Mouse (Mus musculus) forebrain, embryonic 14.5 days (tissue): ENCODE data around the gene Fam133b. TPM values are rescaled to one million over a fixed set of nuclear protein-coding genes. Genes with fewer than 3 reads are reported as not detected.

Source experiments
- ATAC-seq: fragments of 200-750 bp; cut with Nextera tagmentation; 2 replicates; pipeline ENCODE4 v1.8.0; 2017; ENCODE audit warnings: mild to moderate bottlenecking, moderate library complexity
- DNase-seq: peaks from one replicate; pipeline ENCODE4 v3.0.0-alpha.2; 2015; ENCODE audit warnings: low spot score
- H3K27ac ChIP-seq: fragments of 300-500 bp; sonication (generic); 2 replicates; pipeline ENCODE4 v1.5.1; 2014; ENCODE audit warnings: low read depth, mild to moderate bottlenecking, control low read depth, low read length, moderate library complexity
- H3K27me3 ChIP-seq: fragments of 300-500 bp; sonication (generic); replicated peaks from 2 replicates; pipeline ENCODE4 v1.6.1; 2014; ENCODE audit warnings: low read length, control low read depth, mixed read lengths; ENCODE audit not compliant: control insufficient read depth, insufficient read depth
- H3K36me3 ChIP-seq: fragments of 300-500 bp; sonication (generic); 2 replicates; pipeline ENCODE4 v1.6.1; 2014; ENCODE audit warnings: low read length, control low read depth; ENCODE audit not compliant: control insufficient read depth, insufficient read depth
- H3K4me1 ChIP-seq: fragments of 300-500 bp; sonication (generic); 2 replicates; pipeline ENCODE4 v1.6.1; 2014; ENCODE audit warnings: antibody characterized with exemption, low read length, control low read depth; ENCODE audit not compliant: control insufficient read depth, insufficient read depth
- H3K4me2 ChIP-seq: fragments of 300-500 bp; sonication (generic); 2 replicates; pipeline ENCODE4 v1.6.1; 2014; ENCODE audit warnings: mild to moderate bottlenecking, control low read depth, low read length
- H3K4me3 ChIP-seq: fragments of 300-500 bp; sonication (generic); 2 replicates; pipeline ENCODE4 v1.5.1; 2014; ENCODE audit warnings: low read depth, low read length, control low read depth
- H3K9ac ChIP-seq: fragments of 300-500 bp; sonication (generic); 2 replicates; pipeline ENCODE4 v1.6.1; 2014; ENCODE audit warnings: mild to moderate bottlenecking, low read length, control low read depth, moderate library complexity
- H3K9me3 ChIP-seq: fragments of 300-500 bp; sonication (generic); replicated peaks from 2 replicates; pipeline ENCODE4 v1.6.1; 2016; ENCODE audit warnings: low read length, control low read depth, mixed read lengths; ENCODE audit not compliant: control insufficient read depth
- WGBS: fragments of 180-500 bp; shearing (Covaris S2); extraction: QIAGEN DNeasy Blood & Tissue Kit; methylation state at CpG from one replicate; pipeline ENCODE4 v1.1.7; 2014; 5-methylcytosine and 5-hydroxymethylcytosine counted together
- polyA plus RNA-seq: library from polyadenylated mRNA; unstranded; fragments of >200 nt; fragmentation: Nextera tagmentation; extraction: Ambion mirVana; gene quantifications from 2 replicates; pipeline ENCODE4 v1.2.1, GENCODE M21; 2014

Fam133b gene
- polyA plus RNA-seq, 1 experiment from 2014 or later, result 26.9 TPM

- ATAC-seq (no peak), DNase-seq (no peak)
- no peaks in the 10 kb centered on the region; the same call in 1 of the 2 replicates for H3K4me1 ChIP-seq
- H3K27ac ChIP-seq, result no peak overlapping the region
- no peaks in the 10 kb centered on the region for H3K36me3 ChIP-seq
- no peak overlapping the region for H3K4me3 ChIP-seq
- H3K9ac ChIP-seq, result no peak overlapping the region
- 82% methylated on average over 8 of the region's 8 CpGs for WGBS
- no peaks in the 10 kb centered on the region for H3K27me3 ChIP-seq
- no peak overlapping the region for H3K4me2 ChIP-seq
- H3K9me3 ChIP-seq, result no peaks in the 10 kb centered on the region
Observed at GRCm38 (mm10) chr5:3514901-3515311, 28.7 kb upstream of the Fam133b start.

DNA sequence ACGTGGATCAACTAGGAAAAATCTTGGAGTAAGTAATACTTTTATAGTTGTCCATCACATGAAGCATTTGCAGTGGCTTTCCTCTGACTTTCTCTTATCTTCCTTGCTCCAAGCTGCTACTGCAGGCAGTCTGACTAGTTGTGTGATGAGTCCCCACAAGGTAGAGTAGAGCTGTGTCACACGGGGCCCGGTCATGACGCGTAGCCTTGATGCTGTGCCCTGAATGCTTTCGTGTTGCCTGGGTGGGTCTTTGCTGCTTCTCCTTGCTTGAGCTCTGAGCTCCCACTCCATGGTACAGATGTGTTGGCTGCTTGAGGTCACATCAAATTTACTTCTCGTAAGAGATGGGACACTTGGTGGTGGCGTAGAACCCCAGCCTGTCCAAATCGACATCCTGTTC, 28.2 kb upstream of the Fam133b start:
- Histone ChIP-seq H3K4me1 (no peaks in the 10 kb centered on the region; the same call in 1 of the 2 replicates), H3K4me3 (no peak overlapping the region), H3K9me3 (no peaks in the 10 kb centered on the region), H3K9ac (no peak overlapping the region), H3K27ac (no peak overlapping the region), H3K36me3 (0 out of 2 replicates have a peak, but pooled peaks cover under 1% of the 10 kb centered on the region), H3K4me2 (no peak overlapping the region), H3K27me3 (no peaks in the 10 kb centered on the region)
- 95% methylated on average over 9 of the region's 9 CpGs for WGBS
- ATAC-seq (no peak), DNase-seq (no peak)

GRCm38 (mm10) chr5:3516481-3517075, 27.1 kb upstream of the Fam133b start:
- no peaks in the 10 kb centered on the region for H3K4me1 ChIP-seq
- peaks cover 7% of the 10 kb centered on the region; the same call in 1 of the 2 replicates for H3K36me3 ChIP-seq
- no peak overlapping the region for H3K4me2 ChIP-seq
- H3K27ac ChIP-seq, result no peak overlapping the region
- 59% methylated on average over 9 of the region's 9 CpGs for WGBS
- DNase-seq (peak; percentile 77), ATAC-seq (peak; percentile 77)
- H3K27me3 ChIP-seq, result no peaks in the 10 kb centered on the region
- no peak overlapping the region for H3K4me3 ChIP-seq
- H3K9me3 ChIP-seq, result no peaks in the 10 kb centered on the region
- H3K9ac ChIP-seq, result no peak overlapping the region

- Histone ChIP-seq H3K4me2 (no peak overlapping the region), H3K9ac (no peak overlapping the region), H3K27ac (no peak overlapping the region), H3K36me3 (peaks cover 12% of the 10 kb centered on the region; the same call in 1 of the 2 replicates), H3K4me1 (no peaks in the 10 kb centered on the region), H3K9me3 (no peaks in the 10 kb centered on the region), H3K4me3 (no peak overlapping the region), H3K27me3 (no peaks in the 10 kb centered on the region)
- DNase-seq, result peak; percentile 25
- 0 out of 2 replicates have a peak, but pooled peaks have one; percentile 19 for ATAC-seq
- WGBS, result 82% methylated on average over 18 of the region's 18 CpGs
Observed at GRCm38 (mm10) chr5:3520493-3521359, 22.9 kb upstream of the Fam133b start.

DNA sequence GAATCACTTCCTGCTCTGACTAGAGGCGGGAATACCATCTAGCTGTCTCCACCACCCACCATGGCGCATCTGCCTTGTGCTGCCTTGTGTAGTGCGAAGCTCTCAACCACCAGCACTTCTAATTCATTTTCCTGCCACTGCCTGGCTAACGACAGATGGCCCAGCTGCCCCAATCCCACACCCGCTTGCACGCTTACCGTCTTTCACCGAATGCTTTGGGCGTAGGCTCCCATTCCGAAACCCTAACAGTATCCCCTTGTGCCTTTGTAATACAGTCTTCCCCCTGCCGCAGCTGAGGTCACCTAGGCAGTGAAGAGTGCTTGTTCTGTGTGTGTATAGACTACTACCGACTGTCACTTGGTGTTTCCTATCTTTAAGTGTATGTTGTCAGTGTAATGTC, 21.9 kb upstream of the Fam133b start:
- Histone ChIP-seq H3K9ac (no peak overlapping the region), H3K4me2 (no peak overlapping the region), H3K4me3 (no peak overlapping the region), H3K27me3 (no peaks in the 10 kb centered on the region), H3K4me1 (no peaks in the 10 kb centered on the region), H3K36me3 (peaks cover 12% of the 10 kb centered on the region; the same call in 1 of the 2 replicates), H3K27ac (no peak overlapping the region), H3K9me3 (no peaks in the 10 kb centered on the region)
- WGBS, result 86% methylated on average over 12 of the region's 12 CpGs
- ATAC-seq (peak; percentile 43; the same call in 1 of the 2 replicates), DNase-seq (peak; percentile 12)

GRCm38 (mm10) chr5:3522826-3523225, 20.8 kb upstream of the Fam133b start:
- WGBS, result 92% methylated on average over 10 of the region's 10 CpGs
- no peak overlapping the region for H3K27ac ChIP-seq
- ATAC-seq, result no peak

GRCm38 (mm10) chr5:3527041-3527691, 16.5 kb upstream of the Fam133b start:
- 33% methylated on average over 5 of the region's 5 CpGs for WGBS
- Histone ChIP-seq H3K4me1 (no peaks in the 10 kb centered on the region), H3K36me3 (0 out of 2 replicates have a peak, but pooled peaks cover 2% of the 10 kb centered on the region), H3K27ac (no peak overlapping the region), H3K27me3 (no peaks in the 10 kb centered on the region), H3K9me3 (no peaks in the 10 kb centered on the region), H3K4me3 (no peak overlapping the region), H3K4me2 (no peak overlapping the region), H3K9ac (no peak overlapping the region)
- ATAC-seq (no peak), DNase-seq (no peak)

More at GRCm38 (mm10) chr5:3522826-3523225, 20.8 kb upstream of the Fam133b start:
- Histone ChIP-seq H3K27me3 (no peaks in the 10 kb centered on the region), H3K4me1 (no peaks in the 10 kb centered on the region), H3K4me2 (no peak overlapping the region), H3K36me3 (peaks cover 12% of the 10 kb centered on the region; the same call in 1 of the 2 replicates), H3K9me3 (no peaks in the 10 kb centered on the region), H3K9ac (no peak overlapping the region), H3K4me3 (no peak overlapping the region)
- no peak for DNase-seq

- no peaks in the 10 kb centered on the region for H3K4me1 ChIP-seq
- no peak overlapping the region for H3K9ac ChIP-seq
- ATAC-seq (no peak), DNase-seq (no peak)
- WGBS, result 76% methylated on average over 10 of the region's 10 CpGs
- no peak overlapping the region for H3K27ac ChIP-seq
- H3K4me2 ChIP-seq, result no peak overlapping the region
- H3K9me3 ChIP-seq, result no peaks in the 10 kb centered on the region
- no peak overlapping the region for H3K4me3 ChIP-seq
- H3K36me3 ChIP-seq, result no peaks in the 10 kb centered on the region
- no peaks in the 10 kb centered on the region for H3K27me3 ChIP-seq
Observed at GRCm38 (mm10) chr5:3529585-3530189, 13.9 kb upstream of the Fam133b start.
